Mouse (Mus musculus): ENCODE measurements around the gene 2610507B11Rik. TPM values are rescaled to one million over a fixed set of nuclear protein-coding genes. Genes with fewer than 3 reads are reported as not detected.

Gene 2610507B11Rik
- total RNA-seq, 2 experiments from 2014 or later, result 136 to 138 TPM

- DNase-seq, result no peak
Measured at GRCm38 (mm10) chr11:78279586-78279985, 18.0 kb downstream of the 2610507B11Rik start.

- no peak for DNase-seq
Measured at GRCm38 (mm10) chr11:78289146-78289763, 27.7 kb downstream of the 2610507B11Rik start.

- no peak for DNase-seq
Measured at GRCm38 (mm10) chr11:78290654-78291053, 29.1 kb downstream of the 2610507B11Rik start, which contains the start of gene BC030499. Gene BC030499 (plus strand): TSS chr11:78290841.

GRCm38 (mm10) chr11:78294585-78294984 lies 33.0 kb downstream of the 2610507B11Rik start:
- DNase-seq, result no peak

- DNase-seq, result no peak
Measured at GRCm38 (mm10) chr11:78300917-78301316, 39.4 kb downstream of the 2610507B11Rik start.

- peak; percentile 86 for DNase-seq
Measured at GRCm38 (mm10) chr11:78301357-78302084, 40.0 kb downstream of the 2610507B11Rik start, which contains the start of gene Spag5. Gene Spag5 (plus strand): TSS chr11:78301529.

- DNase-seq, result no peak
Measured at GRCm38 (mm10) chr11:78305272-78305671, 43.7 kb downstream of the 2610507B11Rik start.

GRCm38 (mm10) chr11:78310861-78311511 lies 49.4 kb downstream of the 2610507B11Rik start:
- no peak for DNase-seq

- DNase-seq, result no peak
Measured at GRCm38 (mm10) chr11:78313662-78314061, 52.1 kb downstream of the 2610507B11Rik start.

GRCm38 (mm10) chr11:78318411-78318810 lies 56.9 kb downstream of the 2610507B11Rik start:
- DNase-seq, result no peak

GRCm38 (mm10) chr11:78322076-78322831 lies 60.7 kb downstream of the 2610507B11Rik start:
- DNase-seq, result peak; percentile 29

GRCm38 (mm10) chr11:78322860-78323259 lies 61.3 kb downstream of the 2610507B11Rik start, which contains the start of gene Aldoc:
Gene Aldoc (plus strand): TSS chr11:78322968.
- peak; percentile 34 for DNase-seq

- no peak for DNase-seq
Measured at GRCm38 (mm10) chr11:78324000-78324785, 62.6 kb downstream of the 2610507B11Rik start.

GRCm38 (mm10) chr11:78324965-78325364 lies 63.4 kb downstream of the 2610507B11Rik start:
- DNase-seq, result no peak

- DNase-seq, result no peak
Measured at GRCm38 (mm10) chr11:78327215-78327614, 65.7 kb downstream of the 2610507B11Rik start.

GRCm38 (mm10) chr11:78327634-78328511 lies 66.3 kb downstream of the 2610507B11Rik start, which contains the start of gene Pigs:
Gene Pigs (plus strand): TSS chr11:78328415.
- DNase-seq, result peak; percentile 96

GRCm38 (mm10) chr11:78328512-78329056 lies 67.0 kb downstream of the 2610507B11Rik start:
- DNase-seq, result no peak

GRCm38 (mm10) chr11:78332676-78333075 lies 71.1 kb downstream of the 2610507B11Rik start:
- no peak for DNase-seq

- no peak for DNase-seq
Measured at GRCm38 (mm10) chr11:78333992-78334391, 72.4 kb downstream of the 2610507B11Rik start.

GRCm38 (mm10) chr11:78337040-78337439 lies 75.5 kb downstream of the 2610507B11Rik start:
- DNase-seq, result no peak

All from gastrocnemius, postnatal 10 days (tissue).